Mouse (Mus musculus): ENCODE measurements around the gene Car4. TPM values are rescaled to one million over a fixed set of nuclear protein-coding genes. Genes with fewer than 3 reads are reported as not detected.

The Car4 gene
- polyA plus RNA-seq, 1 experiment from 2014 or later: 2.0 TPM

GRCm38 (mm10) chr11:84977385-84977952 lies 19.9 kb downstream of the Car4 start:
- Histone ChIP-seq H3K9ac (no peak overlapping the region), H3K36me3 (ENCODE audit: poor library complexity, severe bottlenecking) (no peaks in the 10 kb centered on the region), H3K4me3 (no peak overlapping the region), H3K9me3 (replicated peaks) (no peaks in the 10 kb centered on the region), H3K4me1 (no peaks in the 10 kb centered on the region), H3K4me2 (no peak overlapping the region), H3K27ac (no peak overlapping the region), H3K27me3 (no peaks in the 10 kb centered on the region)
- 85% methylated on average over 3 of the region's 3 CpGs for WGBS
- no peak for ATAC-seq

GRCm38 (mm10) chr11:84978113-84978512 lies 20.5 kb downstream of the Car4 start:
- Histone ChIP-seq H3K4me3 (no peak overlapping the region), H3K9ac (no peak overlapping the region), H3K36me3 (ENCODE audit: poor library complexity, severe bottlenecking) (no peaks in the 10 kb centered on the region), H3K4me1 (no peaks in the 10 kb centered on the region), H3K4me2 (no peak overlapping the region), H3K27me3 (no peaks in the 10 kb centered on the region), H3K9me3 (replicated peaks) (no peaks in the 10 kb centered on the region), H3K27ac (no peak overlapping the region)
- no peak for ATAC-seq
- 50% methylated on average over 2 of the region's 2 CpGs for WGBS

GRCm38 (mm10) chr11:84979351-84979750 lies 21.8 kb downstream of the Car4 start:
- no peaks in the 10 kb centered on the region for H3K4me1 ChIP-seq
- no peaks in the 10 kb centered on the region for H3K27me3 ChIP-seq
- H3K4me3 ChIP-seq: no peak overlapping the region
- H3K36me3 ChIP-seq (ENCODE audit: poor library complexity, severe bottlenecking): peaks cover 5% of the 10 kb centered on the region; the same call in 1 of the 2 replicates
- no peak overlapping the region for H3K9ac ChIP-seq
- H3K27ac ChIP-seq: no peak overlapping the region
- no peak for ATAC-seq
- no peaks in the 10 kb centered on the region for H3K9me3 ChIP-seq (replicated peaks)
- no peak overlapping the region for H3K4me2 ChIP-seq
- WGBS: 48% methylated on average over 1 of the region's 1 CpGs

- H3K4me3 ChIP-seq: no peak overlapping the region
- WGBS: 84% methylated on average over 2 of the region's 2 CpGs
- no peak overlapping the region for H3K9ac ChIP-seq
- no peaks in the 10 kb centered on the region for H3K9me3 ChIP-seq (replicated peaks)
- peaks cover 12% of the 10 kb centered on the region for H3K36me3 ChIP-seq (ENCODE audit: poor library complexity, severe bottlenecking)
- no peaks in the 10 kb centered on the region for H3K27me3 ChIP-seq
- no peak overlapping the region for H3K27ac ChIP-seq
- no peaks in the 10 kb centered on the region for H3K4me1 ChIP-seq
- H3K4me2 ChIP-seq: no peak overlapping the region
- no peak for ATAC-seq
These were observed 23.1 kb downstream of the Car4 start for GRCm38 (mm10) chr11:84980697-84981096.

- ATAC-seq: no peak
These were observed 27.8 kb downstream of the Car4 start for GRCm38 (mm10) chr11:84985421-84985820.

GRCm38 (mm10) chr11:84988341-84988919 lies 30.8 kb downstream of the Car4 start:
- Histone ChIP-seq H3K36me3 (ENCODE audit: poor library complexity, severe bottlenecking) (peaks cover 61% of the 10 kb centered on the region), H3K27ac (no peak overlapping the region), H3K4me3 (no peak overlapping the region), H3K9ac (no peak overlapping the region), H3K4me2 (no peak overlapping the region), H3K27me3 (no peaks in the 10 kb centered on the region), H3K9me3 (replicated peaks) (no peaks in the 10 kb centered on the region), H3K4me1 (no peaks in the 10 kb centered on the region)
- no peak for ATAC-seq
- 92% methylated on average over 3 of the region's 3 CpGs for WGBS

More at GRCm38 (mm10) chr11:84985421-84985820, 27.8 kb downstream of the Car4 start:
- no peak overlapping the region for H3K4me2 ChIP-seq
- H3K36me3 ChIP-seq (ENCODE audit: poor library complexity, severe bottlenecking): peaks cover 39% of the 10 kb centered on the region
- no peaks in the 10 kb centered on the region for H3K4me1 ChIP-seq
- no peak overlapping the region for H3K4me3 ChIP-seq
- WGBS: 91% methylated on average over 6 of the region's 6 CpGs
- H3K9me3 ChIP-seq (replicated peaks): no peaks in the 10 kb centered on the region
- H3K27ac ChIP-seq: no peak overlapping the region
- no peak overlapping the region for H3K9ac ChIP-seq
- H3K27me3 ChIP-seq: no peaks in the 10 kb centered on the region

- H3K4me3 ChIP-seq: no peak overlapping the region
- H3K4me2 ChIP-seq: no peak overlapping the region
- H3K27me3 ChIP-seq: no peaks in the 10 kb centered on the region
- H3K27ac ChIP-seq: no peak overlapping the region
- WGBS: 93% methylated on average over 1 of the region's 1 CpGs
- H3K4me1 ChIP-seq: no peaks in the 10 kb centered on the region
- peaks cover 62% of the 10 kb centered on the region for H3K36me3 ChIP-seq (ENCODE audit: poor library complexity, severe bottlenecking)
- ATAC-seq: no peak
- H3K9me3 ChIP-seq (replicated peaks): no peaks in the 10 kb centered on the region
- H3K9ac ChIP-seq: no peak overlapping the region
These were observed 35.4 kb downstream of the Car4 start for GRCm38 (mm10) chr11:84992996-84993395.

GRCm38 (mm10) chr11:84995241-84995640 lies 37.7 kb downstream of the Car4 start:
- Histone ChIP-seq H3K9ac (no peak overlapping the region), H3K4me2 (no peak overlapping the region), H3K27ac (no peak overlapping the region), H3K9me3 (replicated peaks) (no peaks in the 10 kb centered on the region), H3K27me3 (no peaks in the 10 kb centered on the region), H3K36me3 (ENCODE audit: poor library complexity, severe bottlenecking) (peaks cover 58% of the 10 kb centered on the region), H3K4me3 (no peak overlapping the region), H3K4me1 (no peaks in the 10 kb centered on the region)
- ATAC-seq: no peak
- WGBS: 96% methylated on average over 1 of the region's 1 CpGs

- ATAC-seq: no peak
- Histone ChIP-seq H3K9ac (no peak overlapping the region), H3K4me1 (no peaks in the 10 kb centered on the region), H3K9me3 (replicated peaks) (no peaks in the 10 kb centered on the region), H3K27ac (no peak overlapping the region), H3K4me3 (no peak overlapping the region), H3K27me3 (no peaks in the 10 kb centered on the region), H3K4me2 (no peak overlapping the region), H3K36me3 (ENCODE audit: poor library complexity, severe bottlenecking) (peaks cover 30% of the 10 kb centered on the region)
- WGBS: 93% methylated on average over 3 of the region's 3 CpGs
These were observed 46.0 kb downstream of the Car4 start for GRCm38 (mm10) chr11:85003566-85003965.

- Histone ChIP-seq H3K9ac (no peak overlapping the region), H3K4me2 (no peak overlapping the region), H3K36me3 (ENCODE audit: poor library complexity, severe bottlenecking) (peaks cover 30% of the 10 kb centered on the region), H3K4me1 (no peaks in the 10 kb centered on the region), H3K9me3 (replicated peaks) (no peaks in the 10 kb centered on the region), H3K27ac (no peak overlapping the region), H3K27me3 (no peaks in the 10 kb centered on the region), H3K4me3 (no peak overlapping the region)
- ATAC-seq: no peak
These were observed 55.5 kb downstream of the Car4 start for GRCm38 (mm10) chr11:85013121-85013520.

Other genes with a start within 250 kb of the Car4 start
- 8.9 and 12.3 TPM in 2 replicates for gene Mrm1, start 138.3 kb upstream of the Car4 start, polyA plus RNA-seq (2015; fragmentation: Nextera tagmentation; extraction: Ambion mirVana)
- gene Dhrs11, start 128.8 kb upstream of the Car4 start, polyA plus RNA-seq (2015; fragmentation: Nextera tagmentation; extraction: Ambion mirVana): 3.6 and 3.8 TPM in 2 replicates
- gene Ggnbp2, start 87.0 kb upstream of the Car4 start, polyA plus RNA-seq (2015; fragmentation: Nextera tagmentation; extraction: Ambion mirVana): 66.5 and 68.5 TPM in 2 replicates
- 5.8 and 6.3 TPM in 2 replicates for gene Myo19, start 77.6 kb upstream of the Car4 start, polyA plus RNA-seq (2015; fragmentation: Nextera tagmentation; extraction: Ambion mirVana)
- 2.3 and 2.9 TPM in 2 replicates for gene Pigw, start 77.5 kb upstream of the Car4 start, polyA plus RNA-seq (2015; fragmentation: Nextera tagmentation; extraction: Ambion mirVana)
- gene Znhit3, start 41.4 kb upstream of the Car4 start, polyA plus RNA-seq (2015; fragmentation: Nextera tagmentation; extraction: Ambion mirVana): 75.3 and 76.3 TPM in 2 replicates
- gene Usp32, start 182.4 kb downstream of the Car4 start, polyA plus RNA-seq (2015; fragmentation: Nextera tagmentation; extraction: Ambion mirVana): 7.8 and 9.0 TPM in 2 replicates
- gene 1700125H20Rik, start 212.6 kb downstream of the Car4 start, polyA plus RNA-seq (2015; fragmentation: Nextera tagmentation; extraction: Ambion mirVana): 0.26 and 0.54 TPM in 2 replicates

Measured in forebrain, embryonic 13.5 days (tissue).